ENCODE assay signal across 10 mouse cellular contexts in genomic region chr15:100669337-100669736, GRCm38 (mm10). TPM values are rescaled to one million over a fixed set of nuclear protein-coding genes. Genes with fewer than 3 reads are reported as not detected.
DNase-seq lines count a peak whose midpoint lies in the region; ATAC-seq and TF ChIP-seq lines count a peak whose summit lies in the region.
"Had no signal": no experiment of that assay in that cellular context is flagged by ENCODE, and none has a peak within 500 bp of the region (broad histone marks: within the 10 kb centered on the region; RNA-seq: fewer than 3 reads in every experiment).

TSS of gene Bin2 (minus strand) at chr15:100669553.

- peak within 1 kb of the TSS; percentile 85 for H3K9ac ChIP-seq in CH12.LX (ENCODE audit: insufficient read depth, low read depth)
- peak within 1 kb of the TSS; percentile 74 for H3K9ac ChIP-seq in liver, embryonic 11.5 days (ENCODE audit: low read depth, low read length)
- H3K9ac ChIP-seq in kidney, embryonic 16.5 days (replicated peaks; ENCODE audit: low read length) = no peak within 1 kb of the TSS
- H3K9ac ChIP-seq: embryonic facial prominence, embryonic 15.5 days; limb, embryonic 13.5 days had no signal

- peak; percentile 22; the same call in 1 of the 2 replicates for TF ChIP-seq EP300 in CH12.LX (IDR thresholded peaks at IDR 0.05; ENCODE audit: low read length)

- peaks cover 0 to under 1% of the 10 kb centered on the region in 2 experiments for H3K36me3 ChIP-seq in CH12.LX (replicated peaks in 1 of 2; ENCODE audit: control insufficient read depth in 1 of 2, insufficient read depth in 1 of 2, low read length in 1 of 2)
- H3K36me3 ChIP-seq in liver, embryonic 11.5 days (ENCODE audit: control insufficient read depth, insufficient read depth, low read length) = no peaks in the 10 kb centered on the region
- H3K36me3 ChIP-seq in kidney, embryonic 16.5 days (ENCODE audit: insufficient read depth, low read length) = no peaks in the 10 kb centered on the region
- H3K36me3 ChIP-seq: embryonic facial prominence, embryonic 15.5 days; limb, embryonic 13.5 days had no signal

- H3K4me1 ChIP-seq in CH12.LX (ENCODE audit: control insufficient read depth in 1 of 2, insufficient read depth in 2 of 2) = peaks cover 22 to 81% of the 10 kb centered on the region in 2 experiments
- H3K4me1 ChIP-seq in liver, embryonic 11.5 days (replicated peaks; ENCODE audit: control insufficient read depth, insufficient read depth, low read length) = peaks cover 49% of the 10 kb centered on the region
- H3K4me1 ChIP-seq in olfactory bulb, adult 2 months (ENCODE audit: control insufficient read depth, insufficient read depth, low read length) = peaks cover 5% of the 10 kb centered on the region; the same call in 1 of the 2 replicates
- H3K4me1 ChIP-seq in kidney, embryonic 16.5 days (ENCODE audit: insufficient read depth, low read length) = peaks cover 15% of the 10 kb centered on the region
- no peaks in the 10 kb centered on the region for H3K4me1 ChIP-seq in cerebellum, adult 2 months (ENCODE audit: control insufficient read depth, insufficient read depth, low read length)

- peak; percentile 51 for ATAC-seq in activated CD4-positive, CD25-positive, alpha-beta regulatory T cell, adult 4 months
- peak; percentile 66 for ATAC-seq in liver, embryonic 11.5 days (replicated peaks; ENCODE audit: low FRiP score)
- ATAC-seq in kidney, embryonic 16.5 days (ENCODE audit: low FRiP score, low TSS enrichment) = no peak

- H3K4me2 ChIP-seq in CH12.LX (ENCODE audit: insufficient read depth, low read depth, poor library complexity, severe bottlenecking) = peak within 1 kb of the TSS; percentile 94
- peak within 1 kb of the TSS; percentile 64 for H3K4me2 ChIP-seq in liver, embryonic 11.5 days
- no peak within 1 kb of the TSS for H3K4me2 ChIP-seq in kidney, embryonic 16.5 days (replicated peaks; ENCODE audit: low read depth, low read length)
- H3K4me2 ChIP-seq: embryonic facial prominence, embryonic 15.5 days; limb, embryonic 13.5 days had no signal

- no peaks in the 10 kb centered on the region for H3K27me3 ChIP-seq in CH12.LX (replicated peaks)
- H3K27me3 ChIP-seq in liver, embryonic 11.5 days (replicated peaks; ENCODE audit: control insufficient read depth, insufficient read depth, low read length) = no peaks in the 10 kb centered on the region
- no peaks in the 10 kb centered on the region for H3K27me3 ChIP-seq in kidney, embryonic 16.5 days (ENCODE audit: insufficient read depth, low read length)
- H3K27me3 ChIP-seq in cerebellum, adult 2 months (ENCODE audit: control insufficient read depth, insufficient read depth, low read length) = no peaks in the 10 kb centered on the region
- H3K27me3 ChIP-seq: embryonic facial prominence, embryonic 15.5 days had no signal

- peaks cover 40% of the 10 kb centered on the region for H3K79me2 ChIP-seq in CH12.LX (replicated peaks; ENCODE audit: control insufficient read depth, extremely low read depth, insufficient read depth, poor library complexity, severe bottlenecking)

- dilution Hi-C loops in CH12.LX (cut with MboI; ENCODE audit: extremely low pct_ligation_motif_present, extremely low pct_unique_long_range_greater_than_20kb, low sequenced_read_pairs) = no loop called here

- TF ChIP-seq POLR2A in CH12.LX (IDR thresholded peaks at IDR 0.05; ENCODE audit: low read depth, low read length) = peak; percentile 98
- TF ChIP-seq POLR2A in olfactory bulb, adult 2 months (IDR thresholded peaks at IDR 0.05; ENCODE audit: insufficient read depth, low read depth, low read length) = no peak
- TF ChIP-seq POLR2A in cerebellum, adult 2 months (IDR thresholded peaks at IDR 0.05; ENCODE audit: borderline replicate concordance, insufficient read depth, low read length) = no peak

- no peaks in the 10 kb centered on the region for H3K9me3 ChIP-seq in CH12.LX (replicated peaks; ENCODE audit: low read length)
- H3K9me3 ChIP-seq in liver, embryonic 11.5 days (ENCODE audit: control insufficient read depth, low read length) = no peaks in the 10 kb centered on the region
- H3K9me3 ChIP-seq in kidney, embryonic 16.5 days (ENCODE audit: low read length) = no peaks in the 10 kb centered on the region
- H3K9me3 ChIP-seq: embryonic facial prominence, embryonic 15.5 days; limb, embryonic 13.5 days had no signal

- no peak for TF ChIP-seq RAD21 in CH12.LX (IDR thresholded peaks at IDR 0.05; ENCODE audit: low read depth, low read length)

- H3K27ac ChIP-seq in CH12.LX (ENCODE audit: insufficient read depth, low read depth) = peak within 1 kb of the TSS; percentile 90
- peak within 1 kb of the TSS; percentile 49; the same call in 1 of the 2 replicates for H3K27ac ChIP-seq in liver, embryonic 11.5 days (ENCODE audit: low read depth, low read length)
- no peak within 1 kb of the TSS for H3K27ac ChIP-seq in olfactory bulb, adult 2 months (ENCODE audit: insufficient read depth, low read depth, low read length)
- no peak within 1 kb of the TSS for H3K27ac ChIP-seq in kidney, embryonic 16.5 days (ENCODE audit: low read length)
- H3K27ac ChIP-seq in cerebellum, adult 2 months (ENCODE audit: insufficient read depth, low read length) = no peak within 1 kb of the TSS
- no peak within 1 kb of the TSS for H3K27ac ChIP-seq in layer of hippocampus, adult 2 months
- H3K27ac ChIP-seq: embryonic facial prominence, embryonic 15.5 days; limb, embryonic 13.5 days had no signal

- in situ Hi-C loops in CH12.LX (cut with MboI; ENCODE audit: low pct_ligation_motif_present, low pct_unique_long_range_greater_than_20kb, low sequenced_read_pairs) = no loop called here

- WGBS in liver, embryonic 11.5 days = 49% methylated on average over 20 of the region's 20 CpGs
- 94% methylated on average over 20 of the region's 20 CpGs for WGBS in olfactory bulb, adult 2 months
- whole genome bisulfite sequencing in kidney, embryonic 16.5 days = 90% methylated on average over 20 of the region's 20 CpGs
- WGBS in cerebellum, adult 2 months = 93% methylated on average over 20 of the region's 20 CpGs

- H3K4me3 ChIP-seq in CH12.LX (replicated peaks in 1 of 3; ENCODE audit: low read depth in 2 of 3, low read length in 2 of 3, poor library complexity in 1 of 3) = peak within 1 kb of the TSS; percentile 61 to 96 (median 84)
- H3K4me3 ChIP-seq in liver, embryonic 11.5 days (ENCODE audit: low read depth, low read length) = peak within 1 kb of the TSS; percentile 63
- peak within 1 kb of the TSS; percentile 15; the same call in 1 of the 2 replicates for H3K4me3 ChIP-seq in olfactory bulb, adult 2 months (ENCODE audit: insufficient read depth, low read depth, low read length)
- H3K4me3 ChIP-seq in kidney, embryonic 16.5 days (ENCODE audit: low read length) = no peak within 1 kb of the TSS
- H3K4me3 ChIP-seq in cerebellum, adult 2 months (replicated peaks; ENCODE audit: insufficient read depth, low read depth, low read length) = no peak within 1 kb of the TSS
- no peak within 1 kb of the TSS for H3K4me3 ChIP-seq in layer of hippocampus, adult 2 months
- H3K4me3 ChIP-seq: embryonic facial prominence, embryonic 15.5 days; limb, embryonic 13.5 days had no signal

- no peak for TF ChIP-seq CTCF in CH12.LX (conservative IDR thresholded peaks at IDR 0.05 in 1 of 2, IDR thresholded peaks at IDR 0.05 in 1 of 2; ENCODE audit: low read depth in 2 of 2, low read length in 2 of 2)
- no peak for TF ChIP-seq CTCF in olfactory bulb, adult 2 months (IDR thresholded peaks at IDR 0.05; ENCODE audit: insufficient read depth, low read depth, low read length)
- TF ChIP-seq CTCF in cerebellum, adult 2 months (IDR thresholded peaks at IDR 0.05; ENCODE audit: borderline replicate concordance, insufficient read depth, low read depth, low read length) = no peak
- no peak for TF ChIP-seq CTCF in layer of hippocampus, adult 2 months (conservative IDR thresholded peaks at IDR 0.05)

- DNase-seq in CH12.LX (ENCODE audit: extremely low read depth) = peak; percentile 95
- no peak for DNase-seq in liver, embryonic 11.5 days (ENCODE audit: low spot score)
- DNase-seq in yolk sac, embryonic 10.5 days (ENCODE audit: low spot score) = no peak
- no peak for DNase-seq in cerebellum, adult 2 months
- DNase-seq in layer of hippocampus, adult 2 months (ENCODE audit: low spot score in 2 of 2) = no peak

TF ChIP-seq in CH12.LX, 34 proteins besides CTCF, POLR2A, EP300 and RAD21 (continues in another document):
- TF ChIP-seq MYC (IDR thresholded peaks at IDR 0.05; ENCODE audit: low read depth, low read length) = 0 out of 2 replicates have a peak, but pooled peaks have one; percentile 51
- TF ChIP-seq ZMIZ1 (IDR thresholded peaks at IDR 0.05; ENCODE audit: low read depth, low read length) = peak; percentile 96
- no peak for TF ChIP-seq USF2 (conservative IDR thresholded peaks at IDR 0.05; ENCODE audit: low read depth, low read length)
- peak; percentile 65; the same call in 1 of the 2 replicates for TF ChIP-seq TBP (conservative IDR thresholded peaks at IDR 0.05; ENCODE audit: low read depth, low read length)
- no peak for TF ChIP-seq JUND (conservative IDR thresholded peaks at IDR 0.05; ENCODE audit: low read depth, low read length)
- TF ChIP-seq SMC3 (IDR thresholded peaks at IDR 0.05; ENCODE audit: low read depth, low read length) = no peak
- TF ChIP-seq SIN3A (IDR thresholded peaks at IDR 0.05; ENCODE audit: low read length) = peak; percentile 63
- TF ChIP-seq PAX5 (IDR thresholded peaks at IDR 0.05; ENCODE audit: low read length) = no peak
- no peak for TF ChIP-seq ZC3H11A (IDR thresholded peaks at IDR 0.05; ENCODE audit: low read depth, low read length)
- TF ChIP-seq MAFK (IDR thresholded peaks at IDR 0.05; ENCODE audit: insufficient replicate concordance, low read length) = no peak
- TF ChIP-seq IRF4 (IDR thresholded peaks at IDR 0.05; ENCODE audit: low read depth, low read length) = peak; percentile 78; the same call in 1 of the 2 replicates
- TF ChIP-seq ZNF384 (IDR thresholded peaks at IDR 0.05; ENCODE audit: low read depth, low read length) = no peak
- TF ChIP-seq E2F4 (IDR thresholded peaks at IDR 0.05; ENCODE audit: insufficient replicate concordance, low read depth, low read length) = no peak
- TF ChIP-seq POLR2AphosphoS2 (IDR thresholded peaks at IDR 0.05; ENCODE audit: low read depth, low read length) = peak; percentile 80; the same call in 1 of the 2 replicates
- TF ChIP-seq MAX (IDR thresholded peaks at IDR 0.05; ENCODE audit: low read length) = peak; percentile 96

RNA-seq across cellular contexts. Expression of gene Bin2, which starts in this region (rescaled TPM):
- 60.4 and 64.8 TPM in 2 replicates for total RNA-seq in CH12.LX (2012; rRNA removed)
- total RNA-seq in CH12.LX (2014; rRNA removed) = 49.2 and 51.4 TPM in 2 replicates
- polyA plus RNA-seq in CH12.LX (2012; ENCODE audit: insufficient read length, low read depth) = 72.8 and 89.9 TPM in 2 replicates
- 100 to 1,000 TPM; 348 to 423 TPM for polyA plus RNA-seq in activated CD4-positive, CD25-positive, alpha-beta regulatory T cell, adult 4 months (2017; shearing (Covaris generic))
- polyA plus RNA-seq in liver, embryonic 11.5 days (2014; fragmentation: Nextera tagmentation; extraction: Ambion mirVana) = 56.6 and 62.1 TPM in 2 replicates
- not detected in 2 replicates for polyA plus RNA-seq in olfactory bulb, adult 2 months (2012; ENCODE audit: insufficient read depth, insufficient read length, low replicate concordance, missing spikeins)
- 2.1 and 3.0 TPM in 2 replicates for polyA plus RNA-seq in kidney, embryonic 16.5 days (2015; fragmentation: Nextera tagmentation; extraction: Ambion mirVana)
- polyA plus RNA-seq in cerebellum, adult 2 months (2012; rRNA removed) = 3.0 and 4.1 TPM in 2 replicates
- 1 to 10 TPM; 5.3 to 5.6 TPM for total RNA-seq in layer of hippocampus, adult 2 months (2021)

Comparison
In these comparisons a context has a peak if more than half of its experiments do, and no peak if none do; other contexts are left out.
1. RNA of gene Bin2 (total RNA-seq): 49.2 to 64.8 TPM in CH12.LX; 5.3 to 5.6 TPM in layer of hippocampus, adult 2 months; every median in the first group is over 4 times any median in the second.
2. H3K27ac ChIP-seq: peak in CH12.LX (single experiment) and liver, embryonic 11.5 days (single experiment); none in olfactory bulb, adult 2 months (single experiment), kidney, embryonic 16.5 days (single experiment), cerebellum, adult 2 months (single experiment) and layer of hippocampus, adult 2 months (single experiment).
3. H3K4me3 ChIP-seq: peak in CH12.LX (3 of 3), liver, embryonic 11.5 days (single experiment) and olfactory bulb, adult 2 months (single experiment); none in kidney, embryonic 16.5 days (single experiment), cerebellum, adult 2 months (single experiment) and layer of hippocampus, adult 2 months (single experiment).